Mouse (Mus musculus) lung, postnatal 36 days (tissue): ENCODE data around the gene Stk11.

Experiments used
- DNase-seq: peaks from one replicate; pipeline ENCODE4 v3.0.0; 2022; ENCODE audit warnings: mixed read lengths

The Stk11 gene

GRCm38 (mm10) chr10:80172527-80173292 lies 57.1 kb downstream of the Stk11 start, which contains the start of gene 1600002K03Rik:
Gene 1600002K03Rik, plus strand, starts transcription at chr10:80172944.
- peak; percentile 96 for DNase-seq

DNA sequence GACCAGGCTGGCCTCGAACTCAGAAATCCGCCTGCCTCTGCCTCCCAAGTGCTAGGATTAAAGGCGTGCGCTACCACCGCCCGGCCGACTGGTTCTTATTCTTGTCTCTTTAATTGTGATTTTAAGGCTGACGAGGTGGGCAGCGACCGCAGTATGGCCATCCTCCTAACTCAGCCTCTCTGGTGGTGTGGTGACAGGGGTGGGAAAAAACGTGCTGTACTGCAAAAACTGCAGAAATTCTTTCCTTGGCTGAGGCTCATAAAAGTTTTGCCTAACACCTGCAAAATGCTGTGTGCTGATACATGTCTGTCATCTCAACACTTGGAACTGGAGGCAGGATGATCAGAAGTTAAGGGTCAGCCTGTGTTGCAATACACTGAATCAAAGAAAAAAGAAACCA lies 57.8 kb downstream of the Stk11 start:
- DNase-seq = peak; percentile 35

- DNase-seq = no peak
These were observed 58.5 kb downstream of the Stk11 start for GRCm38 (mm10) chr10:80173955-80174640.

- DNase-seq = peak; percentile 55
These were observed 59.1 kb downstream of the Stk11 start for GRCm38 (mm10) chr10:80174705-80175104.

DNA sequence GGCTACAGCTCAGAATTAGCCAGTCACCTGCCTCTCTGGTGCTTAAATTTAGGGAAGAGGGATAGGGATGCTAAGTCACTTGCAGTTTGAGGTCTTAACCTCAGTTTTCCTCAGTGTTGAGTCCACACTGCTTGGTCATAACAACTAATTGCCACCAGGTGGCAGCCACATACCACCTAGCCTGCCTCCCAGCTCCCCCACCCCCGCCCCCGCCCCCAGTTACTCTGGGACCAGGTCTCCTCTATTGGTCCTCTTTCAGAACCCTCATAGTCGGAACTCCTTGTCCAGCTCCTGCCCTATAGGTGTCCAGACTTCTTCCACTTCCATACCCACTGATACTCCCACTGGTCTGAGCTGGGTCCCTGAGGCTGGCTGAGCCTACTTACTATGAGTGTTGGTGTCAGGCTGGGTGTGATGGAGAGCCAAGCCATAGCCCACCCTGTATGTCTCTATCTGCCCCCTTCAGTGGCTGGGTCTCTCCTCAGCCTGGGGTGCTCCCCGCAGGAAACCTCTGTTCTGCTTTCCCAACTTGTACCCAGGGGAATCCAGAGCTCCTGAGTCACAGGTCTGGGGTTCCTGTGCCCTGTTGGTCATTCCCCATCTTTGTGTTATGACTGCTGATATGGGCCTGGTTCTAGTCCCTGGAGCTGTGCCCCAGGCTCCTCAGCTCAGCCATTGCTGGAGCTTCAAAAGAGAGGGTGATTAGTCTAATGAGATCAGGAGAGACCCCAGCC lies 60.1 kb downstream of the Stk11 start:
- peak; percentile 58 for DNase-seq

DNA sequence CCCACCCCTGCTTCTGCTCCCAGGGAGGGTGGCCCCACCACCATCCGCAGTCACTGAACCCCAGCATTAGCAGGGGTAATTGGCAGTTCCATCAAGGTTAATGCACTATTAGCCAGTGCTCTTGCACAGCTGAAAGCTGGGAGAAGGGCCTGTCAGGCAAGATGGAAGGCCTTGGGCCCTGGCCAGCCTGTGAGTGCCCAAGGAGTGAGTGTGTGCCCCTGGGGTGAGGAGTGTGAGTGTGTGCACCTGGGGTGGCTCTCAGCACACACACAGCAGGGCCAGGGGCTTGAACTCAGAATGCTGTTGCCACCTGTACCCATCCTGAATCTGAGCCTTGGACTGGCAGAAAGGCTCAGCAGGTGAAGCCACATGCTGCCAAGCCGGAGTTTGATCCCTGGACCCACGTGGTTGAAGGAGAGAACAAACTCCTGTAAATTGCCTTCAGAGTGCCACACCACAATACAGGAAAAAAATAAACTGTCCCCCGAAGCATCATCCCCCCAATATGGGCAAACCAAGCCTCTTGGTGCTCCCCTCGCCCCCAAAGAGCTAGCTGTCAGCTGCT lies 60.7 kb downstream of the Stk11 start:
- DNase-seq = no peak

DNA sequence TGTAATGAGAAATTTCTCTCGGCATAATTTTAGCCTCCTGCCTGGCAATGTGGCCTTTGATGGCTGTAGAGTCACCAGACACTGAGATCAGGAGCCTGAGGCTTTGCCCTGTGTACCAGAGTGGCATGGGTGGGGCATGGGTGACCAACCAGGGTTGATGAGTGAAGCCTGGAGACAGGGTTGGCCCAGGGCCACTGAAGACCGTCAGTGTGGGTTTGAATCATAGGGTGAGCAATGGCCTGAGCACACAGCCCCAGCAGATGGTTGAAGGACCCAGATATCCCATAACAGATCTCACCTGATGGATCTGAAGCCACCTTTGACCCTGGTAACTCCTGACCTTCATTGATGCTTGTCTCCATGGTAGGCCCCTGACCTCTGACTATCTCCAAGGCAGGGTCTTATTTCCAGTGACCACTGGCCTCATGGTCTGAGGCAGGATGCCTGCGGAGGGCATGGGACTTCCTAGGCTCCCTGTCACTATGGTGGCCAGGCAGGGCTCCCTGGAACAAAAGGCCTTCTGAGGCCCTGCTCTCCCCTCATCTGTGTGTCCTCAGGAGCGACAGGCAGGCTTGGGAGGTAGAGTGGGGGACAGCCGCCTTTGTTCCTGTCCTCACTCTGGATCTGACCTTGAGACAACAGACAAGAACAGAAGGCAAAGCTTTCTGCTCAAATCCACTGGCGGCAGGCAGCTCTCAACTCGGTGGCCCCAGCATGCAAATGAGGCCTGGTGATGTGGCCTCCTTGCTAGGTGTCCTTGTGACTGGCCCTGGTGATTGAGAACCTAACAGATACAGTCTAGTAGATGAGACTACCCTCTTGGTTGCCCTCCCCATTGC lies 62.1 kb downstream of the Stk11 start:
- no peak for DNase-seq

DNA sequence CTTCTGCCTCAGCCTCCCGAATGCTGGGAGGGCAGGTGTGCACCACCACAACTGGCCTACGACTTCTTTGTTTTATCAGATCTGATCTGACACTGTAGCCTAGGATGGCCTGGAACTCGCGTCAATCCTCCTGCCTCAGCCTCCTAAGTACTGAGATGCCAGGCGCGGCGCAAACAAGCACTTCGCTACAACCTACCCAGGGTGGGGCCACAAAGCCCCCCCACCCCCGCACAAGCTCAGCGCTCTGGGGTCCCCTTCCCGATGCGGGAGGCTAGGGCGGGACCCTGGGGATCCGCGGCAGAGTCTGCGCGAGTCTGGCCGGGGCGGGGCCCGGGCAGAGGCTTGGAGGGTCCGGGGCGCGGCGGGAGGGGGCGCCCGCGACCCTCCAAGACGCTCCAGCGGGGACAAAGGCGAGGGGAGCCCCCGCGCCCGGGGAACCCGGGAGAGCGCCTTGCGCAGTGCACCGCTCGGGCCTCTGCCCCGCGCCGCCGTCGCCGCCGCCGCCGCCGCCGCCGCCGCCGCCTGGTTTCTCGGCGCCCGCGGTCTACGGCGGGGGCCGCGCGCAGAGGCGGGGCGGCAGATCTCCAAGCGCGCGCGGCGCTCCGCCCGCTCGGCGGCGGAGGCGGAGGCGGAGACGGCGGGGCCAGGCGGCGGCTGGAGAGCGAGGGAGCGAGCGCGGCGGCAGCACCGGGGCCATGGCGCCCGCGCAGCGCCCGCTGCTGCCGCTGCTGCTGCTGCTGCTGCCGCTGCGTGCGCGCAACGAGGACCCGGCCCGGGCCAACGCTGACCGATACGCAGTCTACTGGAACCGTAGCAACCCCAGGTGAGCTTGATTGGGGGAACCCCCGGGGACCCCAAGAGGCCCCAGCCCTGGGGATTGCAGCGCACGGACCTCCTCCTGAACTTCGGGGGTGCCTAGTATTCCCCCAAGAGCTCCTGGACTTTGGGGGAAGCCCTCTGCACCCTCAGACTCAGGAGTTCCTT lies 63.8 kb downstream of the Stk11 start, which contains the start of gene Efna2:
Gene Efna2, plus strand, starts transcription at position 415 of the 984 bp plus-strand sequence.
- no peak for DNase-seq
